Mouse (Mus musculus) embryonic facial prominence, embryonic 13.5 days (tissue): ENCODE data around the gene Polr2l. TPM values are rescaled to one million over a fixed set of nuclear protein-coding genes. Genes with fewer than 3 reads are reported as not detected.

Experiments
- ATAC-seq: fragments of 200-750 bp; cut with Nextera tagmentation; 2 replicates; pipeline ENCODE4 v1.8.0; 2017; ENCODE audit warnings: low read depth; ENCODE audit not compliant: insufficient number of reproducible peaks, insufficient read depth, low FRiP score, low TSS enrichment
- H3K27ac ChIP-seq: fragments of 300-500 bp; sonication (generic); 2 replicates; pipeline ENCODE4 v1.5.1; 2015; ENCODE audit warnings: moderate library complexity, mild to moderate bottlenecking, inconsistent platforms
- H3K27me3 ChIP-seq: fragments of 300-500 bp; sonication (generic); 2 replicates; pipeline ENCODE4 v1.6.1; 2015; ENCODE audit warnings: mild to moderate bottlenecking, inconsistent platforms
- H3K36me3 ChIP-seq: fragments of 300-500 bp; sonication (generic); 2 replicates; pipeline ENCODE4 v1.6.1; 2015; ENCODE audit warnings: mild to moderate bottlenecking, inconsistent platforms
- H3K4me1 ChIP-seq: fragments of 300-500 bp; sonication (generic); 2 replicates; pipeline ENCODE4 v1.6.1; 2015; ENCODE audit warnings: inconsistent platforms
- H3K4me2 ChIP-seq: fragments of 300-500 bp; sonication (generic); 2 replicates; pipeline ENCODE4 v1.6.1; 2015; ENCODE audit warnings: moderate library complexity, mild to moderate bottlenecking, inconsistent platforms
- H3K4me3 ChIP-seq: fragments of 300-500 bp; sonication (generic); 2 replicates; pipeline ENCODE4 v1.5.1; 2015; ENCODE audit warnings: mild to moderate bottlenecking, inconsistent platforms
- H3K9ac ChIP-seq: fragments of 300-500 bp; sonication (generic); 2 replicates; pipeline ENCODE4 v1.6.1; 2015; ENCODE audit warnings: mild to moderate bottlenecking, inconsistent platforms
- H3K9me3 ChIP-seq: fragments of 300-500 bp; sonication (generic); 2 replicates; pipeline ENCODE4 v1.6.1; 2016; ENCODE audit warnings: inconsistent platforms
- WGBS: fragments of 180-500 bp; shearing (Covaris S2); methylation state at CpG from one replicate; pipeline ENCODE4 v1.1.7; 2015; ENCODE audit warnings: mixed read lengths; 5-methylcytosine and 5-hydroxymethylcytosine counted together
- polyA plus RNA-seq: library from polyadenylated mRNA; unstranded; fragments of >200 nt; fragmentation: Nextera tagmentation; extraction: Ambion mirVana; gene quantifications from 2 replicates; pipeline ENCODE4 v1.2.1, GENCODE M21; 2015

Polr2l gene
- 64.5 and 70.3 TPM in 2 replicates for polyA plus RNA-seq

DNA sequence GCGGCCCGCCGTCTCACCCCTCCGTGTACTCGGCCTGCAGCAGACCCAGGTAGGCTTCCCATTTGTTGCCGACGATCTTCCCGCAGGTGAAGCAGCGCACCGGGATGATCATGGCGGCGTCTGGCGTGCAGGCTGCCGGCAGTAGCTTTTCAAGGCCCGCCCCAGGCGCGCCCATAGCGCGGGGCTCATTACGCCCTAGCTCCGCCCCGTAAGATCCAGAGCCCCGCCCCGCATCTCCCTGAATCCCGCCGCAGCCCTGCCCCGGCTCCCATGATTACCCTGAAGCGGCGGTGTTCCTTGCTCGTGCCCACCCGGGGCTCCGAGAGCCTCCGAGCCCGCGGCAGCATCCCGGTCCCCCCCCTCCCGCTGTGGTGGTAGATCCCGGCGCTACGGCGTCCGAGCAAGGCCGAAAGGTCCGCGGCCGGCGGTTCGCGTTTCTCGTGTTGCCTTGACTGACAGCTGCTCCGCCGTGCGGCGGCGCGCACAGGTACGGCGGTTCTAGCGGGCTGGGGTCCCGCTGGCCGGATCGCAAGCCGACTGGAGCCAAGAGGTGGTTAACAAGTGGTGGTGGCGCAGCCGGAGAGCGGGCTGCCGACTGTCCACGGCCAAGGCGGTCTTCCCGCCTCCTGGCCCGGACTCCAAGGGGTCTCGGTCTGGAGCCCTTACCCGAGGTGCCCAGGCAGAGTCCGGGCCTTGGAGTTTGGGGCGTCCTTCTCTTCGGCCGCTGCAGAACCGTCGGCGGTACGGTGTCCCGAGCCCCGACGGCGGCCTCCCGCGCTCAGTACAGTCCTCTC, at the start of gene Polr2l, which contains the start of gene Tspan4:
Gene Polr2l, minus strand, starts transcription at position 122 of the 794 bp plus-strand sequence.
Gene Tspan4, plus strand, starts transcription at position 230 of the 794 bp plus-strand sequence.
- Histone ChIP-seq H3K9me3 (no peaks in the 10 kb centered on the region), H3K4me2 (peak within 1 kb of the TSS; percentile 86), H3K27me3 (no peaks in the 10 kb centered on the region; the same call in 1 of the 2 replicates), H3K27ac (peak within 1 kb of the TSS; percentile 90), H3K9ac (peak within 1 kb of the TSS; percentile 82), H3K4me3 (peak within 1 kb of the TSS; percentile 78), H3K36me3 (peaks cover 24% of the 10 kb centered on the region), H3K4me1 (peaks cover 46% of the 10 kb centered on the region)
- peak; percentile 74 for ATAC-seq
- under 1% methylated on average over 87 of the region's 87 CpGs for WGBS

DNA sequence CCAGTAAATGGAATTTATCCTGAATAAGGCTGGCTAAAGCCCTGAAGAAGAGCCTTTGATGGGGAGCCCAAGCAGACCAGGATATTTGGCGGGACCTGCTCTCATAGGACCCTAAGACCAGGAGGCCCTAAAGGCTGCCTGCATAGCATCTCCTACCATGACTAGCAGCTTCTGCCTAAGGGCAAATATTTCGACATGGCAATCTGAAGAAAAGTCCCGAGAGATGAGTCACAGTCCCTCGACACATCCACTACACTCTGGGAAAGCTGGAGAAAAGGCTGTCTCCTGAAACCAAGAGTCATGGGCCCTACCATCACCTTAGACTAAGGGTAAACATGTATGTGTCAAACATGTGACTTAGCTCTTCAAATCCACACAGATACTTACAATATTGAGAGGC, 49.3 kb upstream of the Polr2l start:
- no peaks in the 10 kb centered on the region for H3K27me3 ChIP-seq
- peaks cover 55% of the 10 kb centered on the region for H3K36me3 ChIP-seq
- no peaks in the 10 kb centered on the region for H3K9me3 ChIP-seq
- H3K4me2 ChIP-seq: no peak overlapping the region
- no peaks in the 10 kb centered on the region for H3K4me1 ChIP-seq
- no peak overlapping the region for H3K4me3 ChIP-seq
- WGBS: 83% methylated on average over 4 of the region's 4 CpGs
- H3K9ac ChIP-seq: 0 out of 2 replicates have a peak overlapping the region, but pooled peaks have one; percentile 33
- no peak overlapping the region for H3K27ac ChIP-seq
- no peak for ATAC-seq

DNA sequence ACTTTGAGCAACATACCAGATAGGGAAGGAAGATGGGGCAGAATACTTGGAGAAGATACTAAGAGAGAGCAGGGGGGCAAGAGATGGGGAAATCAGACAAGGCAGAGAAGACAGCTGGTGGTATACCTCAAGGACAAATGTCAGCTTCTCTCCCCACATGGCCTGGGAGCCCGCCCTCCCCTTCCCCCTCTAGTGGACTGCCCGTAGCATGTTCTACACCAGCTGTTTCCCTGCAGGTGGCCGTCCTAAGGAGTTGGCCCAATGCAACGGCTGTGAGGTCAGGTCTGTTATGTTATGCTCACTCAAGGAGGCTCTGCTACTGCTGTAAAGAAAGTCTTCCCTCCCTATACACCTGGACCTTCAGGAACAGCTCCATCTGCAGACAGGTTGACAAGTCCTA, 48.1 kb upstream of the Polr2l start:
- ATAC-seq: no peak
- Histone ChIP-seq H3K9ac (no peak overlapping the region), H3K4me3 (no peak overlapping the region), H3K4me2 (no peak overlapping the region), H3K27ac (no peak overlapping the region), H3K9me3 (no peaks in the 10 kb centered on the region), H3K27me3 (no peaks in the 10 kb centered on the region), H3K36me3 (peaks cover 47% of the 10 kb centered on the region), H3K4me1 (0 out of 2 replicates have a peak, but pooled peaks cover 4% of the 10 kb centered on the region)
- 59% methylated on average over 4 of the region's 4 CpGs for WGBS

DNA sequence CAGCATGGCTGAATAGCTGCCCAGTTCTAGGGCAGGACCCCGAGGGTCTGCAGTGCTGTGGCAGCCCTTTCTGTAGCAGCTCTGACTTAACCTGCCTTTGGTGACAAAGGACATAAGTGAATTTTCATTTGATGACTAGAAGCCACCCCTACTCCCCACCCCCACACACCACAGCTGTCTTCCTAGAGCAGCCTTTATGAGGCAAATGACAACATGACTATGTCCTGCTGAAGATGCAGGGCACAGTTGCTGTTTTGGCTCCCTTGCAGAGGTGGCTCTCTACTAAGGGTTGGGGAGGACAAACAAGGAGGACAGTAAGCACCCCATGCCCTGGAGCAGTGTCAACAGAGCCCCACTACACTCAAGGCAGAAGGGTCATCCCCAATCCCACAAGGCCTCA, 44.9 kb upstream of the Polr2l start:
- H3K4me1 ChIP-seq: 0 out of 2 replicates have a peak, but pooled peaks cover 4% of the 10 kb centered on the region
- no peak for ATAC-seq
- H3K4me2 ChIP-seq: no peak overlapping the region
- no peaks in the 10 kb centered on the region for H3K27me3 ChIP-seq
- H3K4me3 ChIP-seq: no peak overlapping the region
- peaks cover 43% of the 10 kb centered on the region for H3K36me3 ChIP-seq
- WGBS: 56% methylated on average over 1 of the region's 1 CpGs
- H3K9me3 ChIP-seq: no peaks in the 10 kb centered on the region
- H3K9ac ChIP-seq: no peak overlapping the region
- no peak overlapping the region for H3K27ac ChIP-seq

DNA sequence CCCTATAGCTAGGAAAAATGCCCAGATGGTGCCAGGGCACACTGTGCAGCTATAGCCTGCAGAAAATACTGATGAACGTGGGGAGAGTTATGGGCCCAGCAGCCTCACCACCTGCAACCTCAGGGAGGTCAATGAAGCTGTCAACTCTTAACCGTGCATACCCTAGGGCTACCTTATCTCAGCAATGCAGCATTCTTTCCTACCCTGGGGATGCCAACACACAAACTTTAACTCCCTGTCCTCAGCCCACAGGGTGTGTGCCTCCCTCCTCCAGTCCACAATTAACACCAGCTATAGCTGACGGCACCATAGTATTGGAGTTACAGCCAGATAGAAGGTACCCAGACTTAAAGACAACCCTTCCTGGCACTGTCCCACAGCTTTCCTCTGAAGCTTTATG, 44.0 kb upstream of the Polr2l start:
- no peak overlapping the region for H3K4me2 ChIP-seq
- H3K4me1 ChIP-seq: 0 out of 2 replicates have a peak, but pooled peaks cover 4% of the 10 kb centered on the region
- 75% methylated on average over 3 of the region's 3 CpGs for WGBS
- H3K9ac ChIP-seq: no peak overlapping the region
- H3K4me3 ChIP-seq: no peak overlapping the region
- peaks cover 41% of the 10 kb centered on the region for H3K36me3 ChIP-seq
- H3K27ac ChIP-seq: peak overlapping the region; percentile 33; the same call in 1 of the 2 replicates
- no peaks in the 10 kb centered on the region for H3K9me3 ChIP-seq
- no peak for ATAC-seq
- H3K27me3 ChIP-seq: no peaks in the 10 kb centered on the region

DNA sequence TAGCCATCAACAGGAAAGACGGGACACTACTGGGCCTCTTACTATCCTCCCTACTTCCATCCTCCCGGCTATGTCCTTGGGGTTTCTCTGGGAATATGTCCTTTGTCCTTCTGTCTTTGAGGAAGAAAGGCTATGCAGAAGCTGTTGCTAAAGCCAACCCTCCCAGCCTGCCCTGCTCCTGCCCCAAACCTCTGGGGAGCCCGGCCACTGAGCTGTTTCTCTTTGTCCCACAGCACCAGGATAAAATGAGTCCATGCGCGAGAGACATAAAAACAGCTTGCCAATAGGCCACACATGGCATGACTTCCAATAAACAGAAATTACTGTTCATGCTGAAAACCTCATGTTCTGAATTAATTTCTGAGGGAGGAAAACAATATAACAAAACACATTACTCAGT, 43.4 kb upstream of the Polr2l start:
- no peak overlapping the region for H3K4me3 ChIP-seq
- WGBS: 76% methylated on average over 5 of the region's 5 CpGs
- H3K4me1 ChIP-seq: 0 out of 2 replicates have a peak, but pooled peaks cover 4% of the 10 kb centered on the region
- H3K27ac ChIP-seq: 0 out of 2 replicates have a peak overlapping the region, but pooled peaks have one; percentile 33
- H3K9me3 ChIP-seq: no peaks in the 10 kb centered on the region
- no peak for ATAC-seq
- no peak overlapping the region for H3K9ac ChIP-seq
- H3K27me3 ChIP-seq: no peaks in the 10 kb centered on the region
- H3K4me2 ChIP-seq: no peak overlapping the region
- peaks cover 46% of the 10 kb centered on the region for H3K36me3 ChIP-seq

DNA sequence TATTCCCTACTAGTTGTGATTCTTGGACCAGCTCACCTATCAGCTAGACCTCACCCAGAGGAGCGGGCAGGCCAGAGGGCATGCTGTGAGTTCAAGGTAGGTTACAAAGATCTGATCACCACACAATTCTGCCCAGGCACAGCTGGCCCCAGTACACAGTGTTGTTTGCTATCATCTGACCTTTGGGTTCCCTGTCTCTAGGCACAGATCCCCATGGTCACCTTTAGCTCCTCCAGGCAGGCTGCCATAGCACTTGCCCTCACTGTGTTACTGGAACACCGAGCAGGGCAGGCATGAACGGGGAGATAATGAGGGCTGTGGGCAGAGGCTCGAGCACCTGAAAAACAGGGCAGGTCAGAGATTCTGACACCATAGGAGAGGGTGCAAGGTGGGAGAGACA, 42.7 kb upstream of the Polr2l start:
- Histone ChIP-seq H3K4me3 (no peak overlapping the region), H3K36me3 (peaks cover 47% of the 10 kb centered on the region), H3K27ac (no peak overlapping the region), H3K4me1 (0 out of 2 replicates have a peak, but pooled peaks cover 4% of the 10 kb centered on the region), H3K4me2 (no peak overlapping the region), H3K27me3 (no peaks in the 10 kb centered on the region), H3K9ac (no peak overlapping the region), H3K9me3 (no peaks in the 10 kb centered on the region)
- WGBS: 88% methylated on average over 4 of the region's 4 CpGs
- ATAC-seq: no peak

DNA sequence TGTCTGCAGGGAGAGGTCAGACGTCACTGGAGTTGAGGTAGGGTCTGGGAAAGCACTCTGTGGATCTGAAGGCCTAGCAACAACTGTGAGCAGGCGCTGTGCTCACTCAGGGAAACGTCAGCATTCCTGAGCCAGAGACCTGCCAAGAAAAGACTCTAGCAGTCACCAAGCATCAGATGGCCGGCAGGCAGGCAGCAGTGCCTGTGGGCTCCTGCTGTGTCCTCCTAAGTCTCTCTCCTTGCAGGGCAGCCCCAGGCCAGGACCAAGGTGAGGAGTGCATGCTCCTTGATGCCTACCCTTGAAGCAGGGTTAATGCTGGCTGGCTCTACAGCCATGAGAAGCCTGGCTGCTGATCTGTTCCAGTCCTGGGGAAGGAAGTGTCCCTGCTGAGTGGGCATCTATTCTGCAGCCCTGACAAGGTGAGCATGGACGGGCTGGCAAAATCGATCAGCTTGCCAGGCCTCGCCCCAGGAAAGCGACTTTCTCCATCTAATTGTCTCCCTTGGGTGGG, 35.8 kb upstream of the Polr2l start:
- Histone ChIP-seq H3K9me3 (no peaks in the 10 kb centered on the region), H3K27me3 (no peaks in the 10 kb centered on the region), H3K4me2 (no peak overlapping the region), H3K27ac (no peak overlapping the region), H3K36me3 (peaks cover 45% of the 10 kb centered on the region), H3K4me3 (no peak overlapping the region), H3K4me1 (no peaks in the 10 kb centered on the region), H3K9ac (0 out of 2 replicates have a peak overlapping the region, but pooled peaks have one; percentile 11)
- ATAC-seq: no peak
- 74% methylated on average over 8 of the region's 8 CpGs for WGBS

DNA sequence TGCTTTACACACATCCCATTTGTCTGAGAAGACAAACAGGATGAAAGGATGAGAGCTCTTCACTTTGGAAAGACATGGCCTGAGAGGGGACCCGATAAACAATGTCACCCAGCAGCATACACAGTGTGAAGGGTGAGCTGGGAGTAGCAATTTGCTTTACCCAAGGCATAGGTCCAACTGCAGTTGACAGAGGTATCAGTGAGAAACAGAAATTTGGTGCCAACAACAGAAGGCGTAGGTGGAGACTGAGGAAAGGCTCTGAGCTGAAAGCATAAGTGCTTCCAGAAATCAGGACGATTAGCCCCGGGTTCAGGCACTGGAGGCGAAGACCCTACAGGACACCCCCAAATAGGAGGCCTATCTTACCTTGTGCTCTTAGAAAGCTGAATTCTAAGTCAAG, 35.3 kb upstream of the Polr2l start:
- Histone ChIP-seq H3K36me3 (peaks cover 41% of the 10 kb centered on the region), H3K4me3 (no peak overlapping the region), H3K27me3 (no peaks in the 10 kb centered on the region), H3K4me1 (no peaks in the 10 kb centered on the region), H3K27ac (no peak overlapping the region), H3K9me3 (no peaks in the 10 kb centered on the region), H3K4me2 (no peak overlapping the region), H3K9ac (no peak overlapping the region)
- no peak for ATAC-seq
- 92% methylated on average over 5 of the region's 5 CpGs for WGBS

DNA sequence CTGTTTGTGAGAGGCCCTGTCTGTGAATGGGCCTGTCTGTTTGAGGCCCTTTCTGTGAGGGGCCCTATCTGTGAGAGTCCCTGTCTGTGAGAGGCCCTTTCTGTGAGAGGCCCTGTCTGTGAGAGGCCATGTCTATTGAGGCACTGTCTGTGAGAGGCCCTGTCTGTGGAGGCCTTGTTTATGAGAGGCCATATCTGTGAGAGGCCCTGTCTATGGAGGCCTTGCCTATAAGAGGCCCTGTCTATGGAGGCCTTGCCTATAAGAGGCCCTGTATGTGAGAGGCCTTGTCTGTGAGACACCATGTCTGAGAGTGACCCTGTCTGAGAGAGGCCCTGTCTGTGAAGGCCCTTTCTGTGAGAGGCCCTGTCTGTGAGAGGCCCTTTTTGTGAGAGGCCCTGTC, 33.2 kb upstream of the Polr2l start:
- Histone ChIP-seq H3K9ac (peak overlapping the region; percentile 23; the same call in 1 of the 2 replicates), H3K4me3 (no peak overlapping the region), H3K27ac (no peak overlapping the region), H3K4me2 (no peak overlapping the region), H3K4me1 (no peaks in the 10 kb centered on the region), H3K36me3 (peaks cover 30% of the 10 kb centered on the region), H3K27me3 (no peaks in the 10 kb centered on the region), H3K9me3 (no peaks in the 10 kb centered on the region)
- ATAC-seq: no peak

DNA sequence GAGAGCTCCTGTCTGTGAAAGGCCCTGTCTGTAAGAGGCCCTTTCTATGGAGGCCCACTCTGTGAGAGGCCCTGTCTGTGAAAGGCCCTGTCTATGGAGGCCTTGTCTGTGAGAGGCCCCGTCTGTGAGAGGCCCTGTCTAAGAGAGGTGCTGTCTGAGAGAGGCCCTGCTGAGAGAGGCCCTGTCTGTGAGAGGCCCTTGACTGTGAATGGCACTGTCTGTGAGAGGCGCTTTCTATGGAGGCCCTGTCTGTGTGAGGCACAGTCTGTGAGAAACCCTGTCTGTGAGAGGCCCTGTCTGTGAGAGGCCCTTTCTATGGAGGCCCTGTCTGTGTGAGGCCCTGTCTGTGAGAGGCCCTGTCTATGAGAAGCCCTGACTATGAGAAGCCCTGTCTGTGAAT, 31.3 kb upstream of the Polr2l start:
- Histone ChIP-seq H3K4me2 (no peak overlapping the region), H3K36me3 (peaks cover 31% of the 10 kb centered on the region), H3K9ac (0 out of 2 replicates have a peak overlapping the region, but pooled peaks have one; percentile 4), H3K4me1 (no peaks in the 10 kb centered on the region), H3K4me3 (no peak overlapping the region), H3K27me3 (no peaks in the 10 kb centered on the region), H3K27ac (no peak overlapping the region), H3K9me3 (no peaks in the 10 kb centered on the region)
- ATAC-seq: no peak
- WGBS: 86% methylated on average over 2 of the region's 2 CpGs

DNA sequence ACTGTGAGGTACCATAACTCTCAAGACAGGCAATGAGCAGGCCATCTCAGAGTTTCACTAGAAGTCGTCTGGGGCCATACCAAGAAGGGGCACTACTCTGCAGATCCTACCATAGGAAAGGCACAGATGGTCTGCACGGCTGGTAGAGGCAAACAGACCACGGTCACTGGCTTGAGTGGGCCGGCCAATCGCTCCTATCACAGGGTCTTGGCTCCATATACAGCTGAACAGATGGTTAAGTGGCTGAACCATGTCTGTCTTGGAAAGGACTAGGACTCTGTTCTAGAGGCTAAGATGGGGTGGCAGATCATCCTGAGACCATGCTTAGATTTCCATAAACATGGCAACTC, 27.6 kb upstream of the Polr2l start:
- Histone ChIP-seq H3K9ac (no peak overlapping the region), H3K4me3 (no peak overlapping the region), H3K4me2 (no peak overlapping the region), H3K27ac (no peak overlapping the region), H3K36me3 (peaks cover 32% of the 10 kb centered on the region), H3K9me3 (no peaks in the 10 kb centered on the region), H3K4me1 (no peaks in the 10 kb centered on the region), H3K27me3 (no peaks in the 10 kb centered on the region)
- WGBS: 95% methylated on average over 5 of the region's 5 CpGs
- no peak for ATAC-seq
